Mouse (Mus musculus) heart, adult 2 months (tissue): Measurements from ENCODE around the gene Pgrmc2.

ENCODE experiments used
- CTCF ChIP-seq: fragments of 200-600 bp; IDR thresholded peaks from 2 replicates; pipeline ENCODE4 v1.8.1; 2022; ENCODE audit warnings: antibody characterized with exemption, mild to moderate bottlenecking, moderate library complexity
- POLR2A ChIP-seq: fragments of 200-500 bp; IDR thresholded peaks from 2 replicates; pipeline ENCODE4 v1.6.1; 2011; ENCODE audit warnings: mild to moderate bottlenecking, low read depth, low read length, control low read depth; ENCODE audit not compliant: insufficient read depth

GRCm38 (mm10) chr3:41058395-41058794 lies 24.5 kb downstream of the Pgrmc2 start:
- TF ChIP-seq POLR2A (no peak), CTCF (no peak)
